Mouse (Mus musculus) embryonic fibroblast, embryonic 13.5 days (primary cell): ENCODE data around the gene Efs.

Experiments used
- CTCF ChIP-seq: IDR thresholded peaks from 2 replicates; pipeline ENCODE4 v1.5.1; 2011; ENCODE audit warnings: mild to moderate bottlenecking, control low read depth, low read length, moderate library complexity, borderline replicate concordance; ENCODE audit not compliant: insufficient read depth
- POLR2A ChIP-seq: IDR thresholded peaks from 2 replicates; pipeline ENCODE4 v1.6.1; 2011; ENCODE audit warnings: low read depth, mild to moderate bottlenecking, control low read depth, low read length, moderate library complexity

DNA sequence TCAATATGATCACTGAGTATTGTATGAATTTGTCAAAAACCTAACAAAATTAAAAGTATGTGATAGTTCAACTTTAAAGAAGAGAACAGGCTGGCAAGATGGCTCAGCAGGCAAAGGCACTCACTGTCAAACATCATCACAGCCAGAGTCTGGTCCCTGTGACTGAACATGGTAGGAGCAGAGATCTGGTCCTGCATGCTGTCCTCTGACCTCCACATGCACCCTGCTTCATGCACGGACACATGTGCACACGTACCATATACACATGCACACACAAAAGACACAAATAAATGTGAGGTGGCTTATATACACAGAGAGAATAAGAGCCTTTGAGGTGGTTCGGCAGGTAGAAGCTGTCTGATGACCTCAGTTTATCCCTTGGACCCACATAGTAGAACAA, 29.6 kb upstream of the Efs start:
- TF ChIP-seq POLR2A (no peak), CTCF (no peak)
